Mouse (Mus musculus) frontal cortex, postnatal 36 days (tissue): ENCODE data around the gene Fsip1.

ENCODE experiments used
- DNase-seq, 2 experiments: peaks; one replicate each; pipeline ENCODE4 v3.0.0; 2022; ENCODE audit warnings: low spot score in 2 of 2

Fsip1 gene

DNA sequence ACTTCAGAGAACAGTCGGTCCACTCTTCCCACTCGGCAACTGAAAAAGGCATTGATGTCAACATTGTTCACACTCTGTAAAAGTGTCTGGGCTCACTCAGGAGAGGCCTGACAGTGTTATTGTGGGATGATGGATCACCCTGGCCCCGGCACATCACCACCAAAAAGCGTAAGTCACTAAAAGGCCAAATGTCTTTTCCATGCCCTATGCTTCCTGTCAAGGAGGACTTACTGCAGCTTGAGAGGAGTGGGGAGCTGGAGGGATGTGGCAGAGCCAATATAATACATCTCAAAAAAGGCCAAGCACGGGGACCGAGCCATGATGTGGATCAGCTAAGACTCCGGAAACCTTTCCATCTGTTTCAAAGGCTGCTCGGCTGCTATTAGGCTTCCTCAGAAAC lies 2.2 kb downstream of the Fsip1 start:
- DNase-seq, result no peak

DNA sequence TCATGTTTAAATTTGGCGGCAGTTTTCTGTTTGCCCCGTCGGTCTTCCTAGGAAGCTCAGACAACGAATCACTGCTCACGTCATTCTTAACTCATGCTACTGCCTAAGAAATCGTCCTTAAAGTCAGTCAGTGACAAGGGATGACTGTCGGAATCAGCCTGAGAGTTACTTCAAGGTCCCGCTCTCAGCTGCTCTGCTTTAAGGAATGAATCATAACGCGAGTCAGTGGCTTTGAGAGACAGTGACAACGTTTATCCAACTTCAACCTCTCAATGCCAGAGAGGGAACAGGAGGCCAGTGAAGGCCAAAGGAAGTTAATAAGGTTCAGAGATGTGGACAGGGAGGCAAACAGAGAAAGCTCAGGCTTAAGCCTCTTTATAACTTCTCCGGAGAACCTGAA lies 7.8 kb downstream of the Fsip1 start:
- no peak for DNase-seq

DNA sequence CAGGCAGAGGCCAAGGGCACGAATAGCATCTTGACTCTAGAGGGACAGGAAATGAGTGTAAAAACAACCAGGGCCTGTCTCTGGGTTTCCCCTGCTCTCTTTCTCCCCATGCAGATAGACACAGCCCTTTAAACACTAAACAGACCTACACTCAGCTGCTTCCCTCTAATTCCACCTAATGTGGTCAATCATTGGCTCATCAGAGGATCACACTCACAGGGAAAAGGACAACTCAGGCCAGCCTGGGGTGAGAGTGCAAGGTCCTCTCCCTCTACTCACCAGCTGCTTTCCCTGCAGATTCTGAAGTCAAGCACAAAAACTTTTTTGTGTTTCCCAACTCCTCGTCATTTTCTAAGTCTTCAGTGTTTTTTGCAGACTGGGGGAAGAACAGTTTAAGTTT lies 8.8 kb downstream of the Fsip1 start:
- DNase-seq, result no peak

DNA sequence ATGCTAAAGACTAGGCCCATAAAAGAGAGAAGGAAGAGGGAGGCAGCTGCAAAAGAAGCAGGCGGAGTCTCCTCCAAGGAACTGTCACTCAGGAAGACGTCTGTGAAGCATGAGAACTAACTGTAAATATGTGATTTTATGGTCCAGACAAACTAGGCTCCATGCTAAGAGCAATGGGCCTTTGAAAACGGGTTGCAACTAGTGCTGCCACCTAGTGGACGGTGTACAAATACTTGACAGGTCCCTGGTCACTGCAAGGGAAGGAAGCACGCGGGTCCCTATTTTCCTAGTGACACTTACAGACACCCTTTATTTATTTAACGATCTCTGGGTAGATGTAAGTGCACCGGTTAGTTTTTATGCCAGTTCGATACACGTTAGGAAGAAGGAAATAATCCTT lies 10.9 kb downstream of the Fsip1 start:
- DNase-seq, result peak; percentile 62 to 75

DNA sequence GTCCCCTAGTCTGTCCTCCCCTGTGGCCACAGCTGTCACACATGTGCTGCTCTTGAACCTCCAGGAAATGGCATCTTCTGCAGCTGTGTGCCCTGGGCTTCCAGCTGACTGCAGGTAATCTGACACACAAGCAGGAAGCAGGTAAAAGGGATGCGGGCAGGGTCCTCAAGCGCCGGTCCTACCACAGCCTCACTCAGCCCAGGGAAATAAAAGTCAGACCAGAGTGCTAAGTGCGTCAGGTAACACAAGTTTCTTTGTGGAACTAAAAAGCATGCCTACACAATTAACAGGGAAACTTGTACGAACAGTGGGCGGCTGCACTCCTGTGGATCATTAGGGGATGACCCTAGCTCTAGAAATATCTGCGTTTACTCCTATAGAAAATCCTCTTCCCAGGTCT lies 20.6 kb downstream of the Fsip1 start:
- no peak for DNase-seq

DNA sequence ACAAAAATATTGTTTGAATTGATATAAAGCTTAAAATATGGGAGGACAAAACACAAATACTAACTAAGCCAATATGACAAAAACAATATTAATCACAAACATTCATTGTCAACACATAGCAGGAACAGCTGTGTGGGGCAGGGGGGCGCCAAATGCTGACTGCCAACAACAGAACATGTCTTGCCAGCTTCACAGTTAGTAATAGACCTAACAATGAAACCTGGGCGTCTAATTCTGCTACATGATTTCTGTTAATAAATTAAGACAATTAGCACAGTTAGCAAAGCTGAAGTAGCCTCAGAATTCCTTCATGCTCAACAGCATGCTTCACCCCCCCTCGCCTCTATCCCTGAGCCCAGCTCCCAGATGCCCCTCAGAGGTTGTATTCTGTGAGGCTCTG lies 21.2 kb downstream of the Fsip1 start:
- no peak for DNase-seq

DNA sequence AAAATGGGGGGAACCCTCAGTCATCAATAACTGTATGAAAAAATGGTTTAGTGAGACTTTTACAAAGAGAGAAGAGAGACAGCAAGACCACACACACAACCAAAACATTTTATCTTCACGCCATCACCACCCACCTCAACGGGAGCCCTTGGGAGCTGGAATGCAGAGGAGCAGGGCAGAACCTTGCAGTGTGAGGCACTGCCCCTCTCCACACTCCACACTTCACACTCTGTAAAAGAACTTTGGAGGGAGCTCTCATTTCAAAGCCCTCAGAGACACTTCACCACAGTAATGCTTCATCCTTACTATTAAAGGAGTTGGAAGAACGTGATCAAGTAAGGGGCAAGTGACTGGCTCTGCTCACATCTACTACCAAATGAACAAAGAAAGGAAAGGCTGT lies 26.2 kb downstream of the Fsip1 start:
- DNase-seq, result no peak

DNA sequence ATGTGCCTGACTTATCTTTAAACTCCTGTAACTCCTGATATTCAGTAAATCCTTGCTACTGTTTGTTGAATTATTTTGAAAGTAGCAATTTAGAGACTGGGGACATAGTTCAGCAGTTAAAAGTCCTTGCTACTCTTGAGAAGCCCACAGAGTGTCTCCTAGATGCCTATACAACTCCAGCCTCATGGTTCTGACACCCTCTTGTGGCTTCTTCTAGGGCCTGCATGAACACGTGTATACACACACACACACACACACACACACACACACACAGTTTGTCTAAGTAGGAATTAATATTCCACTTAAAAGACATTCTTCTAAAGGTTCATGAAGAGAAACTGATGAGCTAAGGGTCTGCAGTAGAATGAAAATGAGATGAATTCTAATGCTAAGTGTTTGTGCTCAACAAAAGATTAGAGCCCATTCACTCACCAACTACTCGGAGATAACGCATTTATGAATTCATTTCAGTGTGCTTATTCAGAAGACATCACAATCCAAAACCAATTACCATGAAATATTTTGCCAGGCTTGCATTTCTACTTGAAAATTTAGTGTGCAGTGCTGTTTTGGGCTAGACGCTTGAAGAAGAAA lies 28.2 kb downstream of the Fsip1 start:
- no peak for DNase-seq

DNA sequence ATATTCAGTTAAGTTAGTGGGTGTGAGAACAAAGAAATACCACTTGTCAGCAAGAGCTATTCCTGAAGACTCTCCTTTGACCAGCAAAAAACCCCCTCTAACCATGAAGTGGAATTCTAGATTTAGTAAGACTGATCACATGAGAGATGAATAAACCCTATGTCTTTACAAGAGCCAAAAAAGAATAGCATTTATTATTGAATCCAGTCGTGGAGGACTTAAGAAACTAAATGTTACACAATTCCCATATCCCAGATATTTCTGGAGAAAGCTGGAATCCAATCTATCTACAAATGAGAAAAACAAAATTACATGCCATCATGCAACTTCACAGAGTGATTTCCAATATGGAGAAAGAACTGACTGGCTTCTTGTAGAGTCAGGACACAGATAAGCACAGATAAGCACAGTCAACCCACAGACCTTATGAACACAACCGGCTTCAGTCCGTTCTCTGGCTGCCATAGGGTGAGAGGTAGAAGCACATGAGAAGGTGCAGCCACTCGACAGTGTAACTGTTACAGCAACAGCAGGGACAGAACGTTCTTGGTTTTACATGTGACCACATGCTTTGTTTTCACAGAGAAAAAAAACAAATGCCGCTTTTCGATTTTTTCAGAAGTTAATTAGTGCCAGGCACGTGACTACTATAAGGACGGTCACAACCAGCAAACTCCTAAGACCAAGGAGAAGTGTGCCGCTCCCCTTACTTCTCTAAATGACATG lies 31.3 kb downstream of the Fsip1 start:
- no peak for DNase-seq

DNA sequence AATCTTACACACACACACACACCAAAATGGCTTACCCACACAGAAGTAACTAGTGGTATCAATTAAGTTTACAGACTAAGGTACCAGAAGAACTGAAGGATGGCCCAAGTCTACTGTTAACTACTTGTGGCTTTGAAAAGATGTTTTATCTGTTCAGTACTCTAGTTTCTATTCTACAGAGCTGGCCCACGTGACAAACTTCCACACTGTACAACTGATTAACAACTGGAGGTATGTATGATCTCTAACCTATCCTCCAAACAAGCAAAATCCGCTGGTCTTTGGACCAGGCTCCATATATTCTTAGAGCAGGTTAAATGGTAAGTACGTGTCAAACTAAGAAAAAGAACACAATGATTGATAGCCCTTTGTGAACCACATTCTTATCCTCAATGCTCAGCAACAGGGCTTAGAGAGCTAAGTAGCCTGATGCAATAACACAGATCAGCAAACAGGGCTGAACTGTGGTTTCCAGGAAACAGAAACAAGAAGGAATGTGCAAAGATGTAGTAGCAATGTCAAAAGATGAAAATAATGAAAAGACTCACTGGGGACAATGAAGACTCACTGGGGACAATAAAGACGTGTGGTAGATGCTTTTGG lies 38.7 kb downstream of the Fsip1 start:
- no peak for DNase-seq

DNA sequence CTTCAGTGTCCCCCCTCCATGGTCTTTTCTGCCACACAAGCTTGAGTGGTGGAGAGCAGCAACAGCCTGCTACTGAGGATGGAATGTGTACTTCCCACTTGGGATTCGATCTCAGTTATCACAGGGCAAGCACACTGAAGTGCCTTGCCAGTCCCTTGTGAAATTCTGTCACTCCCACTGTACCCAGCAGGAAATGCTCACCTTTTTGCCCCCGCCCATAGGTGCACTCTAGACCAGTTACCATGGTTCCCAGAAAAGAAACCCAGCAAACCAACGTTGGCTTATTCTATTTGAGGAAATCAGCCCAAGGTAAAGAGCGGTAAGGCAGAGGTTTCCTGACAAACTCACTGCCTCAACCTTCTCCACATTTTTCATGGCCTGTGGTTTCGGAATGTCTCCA lies 47.1 kb downstream of the Fsip1 start:
- no peak for DNase-seq

DNA sequence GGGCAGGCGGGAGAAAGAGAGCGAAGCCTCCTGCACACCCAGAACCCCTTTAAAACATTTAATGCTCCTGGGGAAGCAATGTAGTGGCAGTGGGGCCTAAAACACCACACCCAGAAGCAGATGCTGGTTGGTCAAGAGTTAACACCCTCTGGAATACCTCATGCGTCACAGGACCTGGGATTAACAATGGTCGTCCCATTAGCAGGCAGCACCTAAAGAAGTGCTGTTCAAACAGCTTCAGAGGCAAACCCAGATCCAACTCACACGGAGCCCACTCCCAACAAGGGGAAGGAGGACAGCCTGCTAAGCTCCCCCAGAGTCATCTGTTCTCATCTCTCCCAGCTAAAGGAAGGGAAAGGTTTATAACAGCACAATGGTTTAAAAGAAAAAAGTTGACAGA lies 48.1 kb downstream of the Fsip1 start:
- DNase-seq, result no peak

DNA sequence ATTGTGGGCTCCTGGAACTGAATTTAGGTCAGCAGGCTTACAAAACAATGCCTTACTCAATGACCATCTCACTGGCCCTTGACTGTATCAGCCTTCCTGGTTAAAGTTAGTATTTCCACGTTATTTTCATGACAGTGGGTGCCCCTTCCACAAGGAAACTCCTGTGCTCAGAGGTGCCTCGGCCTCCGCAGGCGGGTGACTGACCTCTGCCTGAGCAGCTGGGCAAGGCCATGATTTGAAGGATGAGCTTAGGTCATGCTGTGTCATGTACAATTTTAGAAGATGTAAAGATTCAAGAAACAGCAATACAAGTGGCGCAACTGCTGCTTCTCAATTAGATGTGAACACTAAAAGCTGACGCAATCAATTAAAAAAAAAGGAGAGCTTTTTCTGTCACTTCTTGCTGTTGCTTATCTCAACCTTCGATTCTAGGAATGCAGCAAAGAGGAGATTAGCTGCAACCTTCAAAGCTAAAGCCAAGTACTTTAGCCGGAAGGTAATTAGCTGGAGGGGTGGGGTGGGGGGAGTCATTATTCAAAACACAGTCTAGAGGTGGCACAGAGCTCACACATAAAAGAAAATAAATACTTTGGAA lies 50.7 kb downstream of the Fsip1 start:
- no peak for DNase-seq

DNA sequence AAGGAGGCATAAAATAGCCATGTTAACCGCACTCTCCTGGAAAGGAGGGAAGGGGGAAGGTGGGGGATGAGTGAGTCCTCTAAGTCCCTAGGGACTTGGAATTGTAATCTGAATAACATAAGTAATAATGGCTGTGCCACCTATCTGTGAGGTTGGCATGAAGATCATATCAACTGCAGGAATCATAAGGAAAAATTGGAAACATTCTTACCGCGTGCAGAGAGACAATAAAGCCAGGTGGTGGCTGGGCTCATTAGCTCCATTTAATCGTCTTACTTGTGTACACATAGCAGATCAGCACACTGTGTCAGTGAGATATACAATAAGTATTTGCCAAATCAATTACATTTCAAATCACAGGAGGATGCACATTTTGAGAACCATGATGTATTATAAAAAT lies 52.1 kb downstream of the Fsip1 start:
- DNase-seq, result no peak

DNA sequence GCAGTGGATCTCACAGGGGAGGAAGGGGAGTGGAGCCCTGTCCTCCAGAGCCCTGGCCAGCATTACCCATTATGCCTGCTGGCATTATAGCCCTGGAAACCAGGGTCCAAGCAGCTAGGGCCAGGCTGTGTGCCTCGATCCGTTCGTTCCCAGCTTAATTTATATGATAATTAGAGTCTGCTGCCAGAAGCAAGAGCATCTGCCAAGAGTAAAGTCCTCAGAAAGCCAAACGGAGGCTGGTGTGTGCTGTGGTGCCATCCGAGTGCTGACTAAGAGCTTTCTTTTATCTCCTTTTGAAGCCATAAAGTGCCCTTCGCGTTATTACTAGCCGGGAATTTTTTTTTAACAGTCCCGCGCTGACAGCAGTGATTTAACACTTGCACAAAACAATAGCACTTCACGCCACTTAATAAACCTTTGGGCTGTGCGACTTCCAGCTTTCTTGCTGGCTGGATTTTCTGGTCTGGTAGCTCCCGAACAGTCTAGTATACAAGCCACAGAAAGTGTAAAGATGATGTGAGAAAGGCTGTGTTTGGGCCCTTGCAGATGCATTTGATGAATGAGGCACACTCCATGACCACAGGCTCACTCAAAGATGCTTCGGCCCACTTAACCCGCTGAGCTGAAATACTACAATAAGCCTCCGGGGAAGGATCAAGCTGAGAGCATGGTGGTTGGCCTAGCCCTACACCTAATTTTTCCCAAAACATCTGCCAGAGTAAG lies 52.9 kb downstream of the Fsip1 start:
- DNase-seq, result peak; percentile 36 to 60

DNA sequence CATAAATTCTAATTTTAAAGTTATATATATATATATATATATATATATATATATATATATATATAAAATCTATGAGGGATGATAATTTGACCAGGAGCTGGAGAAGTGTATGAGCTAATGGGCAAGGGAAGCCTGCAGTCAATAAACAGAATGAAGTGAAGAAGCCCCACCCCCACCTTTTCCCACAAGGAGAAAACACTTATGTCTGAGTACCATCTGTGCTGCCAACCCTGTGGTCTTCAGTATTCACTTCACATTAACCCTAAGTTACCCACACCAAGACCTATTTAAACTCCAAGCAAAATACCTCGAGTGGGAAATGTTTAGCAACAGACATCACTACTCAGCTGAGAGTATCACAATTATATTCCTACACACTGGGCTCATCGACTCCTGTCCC lies 53.8 kb downstream of the Fsip1 start:
- DNase-seq, result no peak

DNA sequence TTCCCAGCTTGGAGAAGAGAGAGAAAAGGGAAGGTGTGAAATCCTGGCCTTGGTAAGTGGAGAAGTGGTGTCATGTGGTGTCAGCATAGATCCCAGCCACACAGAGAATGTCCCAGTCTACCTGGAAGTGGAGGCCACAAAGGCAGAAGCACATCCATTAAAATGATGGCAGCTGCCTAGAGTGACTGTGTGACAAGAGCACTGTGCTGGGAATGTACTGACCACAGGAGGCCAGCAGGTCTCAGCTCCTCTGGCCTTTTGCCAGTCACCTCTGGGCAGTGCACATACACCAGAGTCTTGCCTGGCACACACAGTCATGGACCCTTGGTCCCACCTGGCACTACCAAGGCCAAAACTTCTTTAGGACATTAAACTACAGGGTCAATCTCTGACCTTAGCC lies 54.8 kb downstream of the Fsip1 start:
- DNase-seq, result no peak

DNA sequence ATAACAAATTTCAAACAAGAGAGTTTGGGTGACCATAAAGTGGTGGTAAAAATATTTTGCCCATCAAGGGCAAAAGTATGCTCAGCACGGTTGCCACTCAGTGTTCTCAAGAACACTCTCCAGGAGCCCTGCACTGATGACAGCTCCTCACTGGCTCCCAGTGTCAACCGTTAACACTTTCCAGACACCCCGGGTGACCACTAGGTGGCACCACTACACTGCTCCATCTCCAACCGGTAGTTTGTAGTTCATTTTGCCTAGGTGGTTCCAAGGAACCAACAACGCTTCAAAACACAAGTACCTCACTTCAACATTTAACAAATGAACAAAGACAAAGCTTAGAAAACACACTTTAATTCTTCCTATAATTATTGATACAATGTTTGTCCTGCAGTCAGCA lies 56.9 kb downstream of the Fsip1 start:
- DNase-seq, result peak; percentile 80 to 86

DNA sequence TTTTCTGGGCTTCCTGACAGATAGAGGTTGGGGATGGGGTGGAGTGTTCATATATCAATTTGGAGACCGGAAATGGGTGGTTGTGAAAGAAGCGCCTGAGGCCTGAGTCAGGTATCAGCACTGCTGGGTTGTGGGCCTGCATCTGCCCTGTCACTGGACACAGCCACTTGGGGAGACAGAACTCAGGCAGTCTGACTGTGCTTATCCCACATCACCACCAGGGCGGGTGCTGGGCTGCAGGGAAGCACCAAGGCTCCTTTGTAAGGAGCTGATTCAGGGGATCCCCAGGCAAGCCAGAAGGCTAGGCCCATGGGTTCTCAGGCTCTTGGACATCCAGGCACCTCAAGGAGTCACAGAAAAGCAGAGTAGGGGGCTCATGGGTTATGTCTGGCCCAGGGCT lies 59.8 kb downstream of the Fsip1 start:
- DNase-seq, result no peak

DNA sequence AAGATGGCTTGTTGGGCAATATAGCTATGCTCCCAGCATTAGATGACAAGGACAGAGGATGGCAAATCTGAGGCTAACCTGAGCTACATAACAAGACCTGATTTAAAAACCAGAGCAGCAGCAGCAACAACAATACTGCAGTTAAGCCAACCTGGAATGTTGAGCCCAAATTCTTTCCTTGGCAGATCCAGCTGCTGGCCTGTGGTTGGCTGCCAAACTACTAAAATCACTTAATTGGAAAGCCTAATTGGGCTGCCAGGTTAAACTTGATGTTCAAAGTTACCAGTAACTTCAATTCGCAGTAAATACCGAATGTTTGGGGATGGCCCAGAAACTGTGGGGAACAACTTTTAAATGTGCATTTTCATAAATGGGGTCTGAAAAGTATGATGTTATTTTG lies 74.6 kb downstream of the Fsip1 start:
- no peak for DNase-seq

DNA sequence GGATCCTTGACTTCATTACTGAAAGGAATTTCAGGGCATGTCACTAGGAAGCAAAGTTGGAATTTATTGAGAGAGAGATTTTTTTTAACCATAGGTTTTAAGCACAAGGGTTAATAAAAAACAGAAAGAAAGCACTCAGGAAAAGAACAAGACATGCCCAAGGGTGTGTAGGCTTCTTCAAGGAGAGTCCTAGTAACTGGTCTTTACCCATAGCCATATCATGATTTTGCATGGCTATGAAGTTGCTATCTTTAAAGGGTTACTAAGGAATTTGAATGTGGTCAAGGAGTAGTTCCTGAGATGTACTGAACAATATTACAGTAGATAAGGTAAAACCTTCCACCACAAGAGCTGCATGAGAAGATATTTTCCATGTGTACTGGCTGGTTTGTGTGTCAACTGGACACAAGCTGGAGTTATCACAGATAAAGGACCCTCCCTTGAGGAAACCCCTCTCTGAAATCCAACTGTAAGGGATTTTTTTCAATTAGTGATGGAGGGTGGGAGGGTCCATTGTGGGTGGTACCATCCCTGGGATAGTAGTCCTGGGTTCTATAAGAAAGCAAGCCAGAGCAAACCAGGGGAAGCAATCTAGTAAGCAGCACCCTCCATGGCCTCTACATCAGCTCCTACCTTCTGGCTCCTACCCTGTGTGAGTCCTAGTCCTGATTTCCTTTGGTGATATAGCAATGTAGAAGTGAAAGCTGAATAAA lies 76.7 kb downstream of the Fsip1 start:
- DNase-seq, result no peak

DNA sequence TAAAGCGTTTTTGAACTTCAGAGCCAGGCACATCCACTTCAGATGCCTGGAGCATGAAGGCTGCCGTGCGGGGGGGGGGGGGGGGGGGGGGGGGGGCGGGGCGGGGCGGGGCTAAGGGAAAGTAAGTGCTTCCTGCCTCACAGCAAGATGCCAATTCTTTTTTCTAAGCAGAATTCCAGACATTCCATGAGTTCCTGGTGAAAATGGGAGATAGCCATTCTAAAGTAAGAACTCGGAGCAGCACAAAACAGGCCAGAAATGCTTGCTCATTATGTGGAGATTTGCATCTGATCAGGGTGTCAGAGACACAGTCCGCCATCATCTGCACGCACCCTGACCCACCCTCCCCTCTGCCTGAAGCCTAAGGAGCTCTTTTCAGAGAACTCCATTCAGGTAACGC lies 77.3 kb downstream of the Fsip1 start:
- DNase-seq, result no peak
